Mouse (Mus musculus) forelimb bud, embryonic 11.5 days (tissue): ENCODE data around the gene Utf1.

Experiments used
- DNase-seq: peaks from one replicate; pipeline ENCODE4 v3.0.0-alpha.2; 2012; ENCODE audit warnings: low read depth, low spot score

Utf1 gene

GRCm38 (mm10) chr7:139937810-139938209, 5.8 kb upstream of the Utf1 start:
- DNase-seq, result no peak

- DNase-seq, result no peak
Observed at GRCm38 (mm10) chr7:139940476-139941209, 2.9 kb upstream of the Utf1 start.

DNA sequence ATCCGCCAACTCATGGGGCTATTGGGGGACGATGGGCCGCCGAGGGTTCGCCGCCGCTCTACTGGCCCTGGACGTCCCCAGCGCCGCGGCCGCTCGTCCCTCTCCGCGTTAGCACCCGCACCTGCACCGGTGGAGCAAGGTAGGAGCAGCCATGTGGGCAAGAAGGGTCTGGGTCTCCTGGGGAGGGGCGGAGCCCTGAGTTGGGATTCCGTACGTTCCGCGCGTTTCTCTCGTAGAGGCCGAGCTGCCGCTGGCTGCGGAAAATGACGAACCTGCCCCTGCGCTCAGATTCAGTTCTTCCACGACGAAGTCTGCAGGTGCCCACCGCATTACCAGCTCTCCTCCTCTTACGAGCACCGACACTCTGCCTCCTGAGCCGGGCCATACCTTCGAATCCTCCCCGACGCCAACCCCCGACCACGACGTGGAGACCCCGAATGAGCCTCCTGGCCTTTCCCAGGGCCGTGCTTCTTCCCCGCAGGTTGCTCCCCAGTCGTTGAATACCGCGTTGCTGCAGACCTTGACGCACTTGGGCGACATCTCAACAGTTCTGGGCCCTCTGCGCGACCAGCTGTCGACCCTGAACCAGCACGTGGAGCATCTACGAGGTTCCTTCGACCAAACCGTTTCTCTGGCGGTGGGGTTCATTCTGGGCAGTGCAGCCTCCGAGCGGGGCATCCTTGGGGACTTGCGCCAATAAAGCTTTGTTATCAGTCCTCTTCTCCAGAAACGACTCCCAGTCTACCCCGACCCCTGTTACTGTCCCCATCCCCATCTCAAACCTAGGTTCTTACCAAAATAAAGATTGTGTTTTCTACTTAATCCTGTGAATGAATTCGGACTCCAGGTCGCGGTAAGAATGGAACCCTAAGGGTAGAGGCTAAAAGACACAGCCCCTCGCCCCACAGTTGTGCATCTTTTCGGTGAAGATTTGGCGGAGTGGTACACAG, 977 bp downstream of the Utf1 start:
- DNase-seq, result no peak

GRCm38 (mm10) chr7:139945516-139945915, 1.9 kb downstream of the Utf1 start:
- DNase-seq, result no peak

- DNase-seq, result no peak
Observed at GRCm38 (mm10) chr7:139946032-139946431, 2.4 kb downstream of the Utf1 start.

GRCm38 (mm10) chr7:139949893-139950282, 6.3 kb downstream of the Utf1 start:
- DNase-seq, result peak; percentile 49

DNA sequence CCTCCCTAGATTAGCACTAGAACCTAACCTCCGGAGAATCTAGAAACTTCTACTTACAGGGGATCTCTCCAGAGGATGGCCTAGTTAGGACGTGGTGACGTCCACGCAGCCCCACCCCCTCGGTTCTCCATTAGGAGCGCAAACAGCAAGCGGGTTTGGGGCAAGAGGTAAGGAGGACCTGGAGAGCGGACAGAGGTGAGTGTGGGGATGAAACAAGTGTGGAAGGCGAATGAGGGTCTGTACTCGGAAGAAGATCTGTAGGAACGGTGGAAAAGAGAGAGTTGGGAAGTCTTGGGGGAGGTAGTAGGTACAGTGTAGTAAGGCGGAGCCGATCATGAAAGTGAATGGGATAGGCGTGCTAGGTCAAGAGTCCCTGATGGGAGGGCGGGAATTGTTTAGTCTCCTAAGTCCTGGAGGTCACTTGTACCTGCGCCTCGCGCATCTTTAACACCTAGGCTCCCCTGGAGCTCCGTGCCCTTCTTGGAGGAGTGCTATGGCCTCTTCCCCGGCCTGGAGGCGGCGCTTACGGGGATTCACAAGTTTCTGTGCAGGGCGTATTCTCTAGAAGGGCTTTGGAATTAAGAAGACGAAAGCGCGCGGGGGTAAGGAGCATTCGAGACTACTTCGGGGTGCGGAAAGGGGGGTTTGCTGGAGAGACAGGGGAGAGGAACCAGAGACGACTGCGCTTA, 6.8 kb downstream of the Utf1 start:
- peak; percentile 35 for DNase-seq

GRCm38 (mm10) chr7:139951079-139951478, 7.5 kb downstream of the Utf1 start:
- no peak for DNase-seq

GRCm38 (mm10) chr7:139951991-139952633, 8.5 kb downstream of the Utf1 start:
- no peak for DNase-seq

- no peak for DNase-seq
Observed at GRCm38 (mm10) chr7:139955505-139955904, 11.9 kb downstream of the Utf1 start.

DNA sequence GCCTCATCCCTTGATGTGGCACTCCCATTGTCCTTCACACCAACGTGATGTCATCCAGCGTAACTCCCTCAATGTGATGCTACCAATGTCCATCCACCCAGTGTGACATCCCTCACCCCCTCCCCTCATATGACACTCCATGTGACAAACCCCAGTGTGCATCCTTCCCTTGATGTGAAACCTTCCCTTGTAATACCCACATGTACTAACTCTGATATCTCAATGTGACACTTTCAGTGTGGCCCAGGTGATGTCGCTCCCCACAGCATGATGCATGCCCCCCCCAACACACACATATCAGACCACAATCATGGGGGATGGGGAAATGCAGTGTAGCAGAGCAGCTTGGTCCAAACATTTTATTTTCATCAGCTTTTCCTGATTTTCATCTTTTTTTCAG, 13.1 kb downstream of the Utf1 start:
- no peak for DNase-seq

- no peak for DNase-seq
Observed at GRCm38 (mm10) chr7:139957437-139957836, 13.8 kb downstream of the Utf1 start.

GRCm38 (mm10) chr7:139957958-139958357, 14.4 kb downstream of the Utf1 start:
- no peak for DNase-seq

- DNase-seq, result no peak
Observed at GRCm38 (mm10) chr7:139961141-139961540, 17.6 kb downstream of the Utf1 start.

DNA sequence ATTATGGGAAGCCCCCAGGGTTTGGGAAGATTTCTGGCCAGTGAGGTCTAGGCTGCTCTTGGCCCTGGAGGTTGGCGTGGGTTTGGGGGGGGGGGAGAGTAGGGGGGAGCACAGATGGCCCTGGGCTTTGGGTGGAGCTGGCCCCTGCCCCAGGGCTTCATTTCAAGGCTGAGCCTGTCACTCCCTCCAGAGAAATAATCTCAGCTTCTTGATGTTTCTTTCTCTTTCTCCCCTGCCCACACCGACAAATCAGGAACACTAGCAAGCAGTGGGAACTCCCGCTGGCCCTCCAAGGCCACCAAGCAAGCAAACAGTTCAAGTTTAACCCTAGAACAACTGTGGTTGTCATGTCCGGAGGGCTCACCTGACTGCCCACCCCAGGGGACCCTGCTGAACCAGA, 20.2 kb downstream of the Utf1 start:
- no peak for DNase-seq

- DNase-seq, result no peak
Observed at GRCm38 (mm10) chr7:139967175-139967574, 23.6 kb downstream of the Utf1 start.

DNA sequence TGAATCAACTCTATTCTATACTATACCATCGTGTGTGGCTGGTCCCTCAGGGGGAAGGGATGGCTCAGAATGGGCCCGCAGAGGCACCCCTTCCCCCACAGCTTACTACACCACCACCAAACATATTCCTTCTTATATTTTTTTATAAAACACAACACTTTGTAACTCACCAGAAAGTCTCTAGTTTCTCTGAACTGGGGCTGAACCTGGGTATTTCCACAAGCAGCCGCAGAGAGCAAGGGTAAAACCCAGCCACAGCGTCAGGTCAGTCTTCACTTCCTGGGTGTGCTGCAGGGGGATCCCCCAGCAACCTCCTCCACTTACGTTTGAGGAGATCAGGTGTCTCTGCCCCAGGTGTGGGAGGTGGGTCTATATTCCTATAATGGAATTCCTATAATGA, 24.8 kb downstream of the Utf1 start:
- DNase-seq, result no peak

DNA sequence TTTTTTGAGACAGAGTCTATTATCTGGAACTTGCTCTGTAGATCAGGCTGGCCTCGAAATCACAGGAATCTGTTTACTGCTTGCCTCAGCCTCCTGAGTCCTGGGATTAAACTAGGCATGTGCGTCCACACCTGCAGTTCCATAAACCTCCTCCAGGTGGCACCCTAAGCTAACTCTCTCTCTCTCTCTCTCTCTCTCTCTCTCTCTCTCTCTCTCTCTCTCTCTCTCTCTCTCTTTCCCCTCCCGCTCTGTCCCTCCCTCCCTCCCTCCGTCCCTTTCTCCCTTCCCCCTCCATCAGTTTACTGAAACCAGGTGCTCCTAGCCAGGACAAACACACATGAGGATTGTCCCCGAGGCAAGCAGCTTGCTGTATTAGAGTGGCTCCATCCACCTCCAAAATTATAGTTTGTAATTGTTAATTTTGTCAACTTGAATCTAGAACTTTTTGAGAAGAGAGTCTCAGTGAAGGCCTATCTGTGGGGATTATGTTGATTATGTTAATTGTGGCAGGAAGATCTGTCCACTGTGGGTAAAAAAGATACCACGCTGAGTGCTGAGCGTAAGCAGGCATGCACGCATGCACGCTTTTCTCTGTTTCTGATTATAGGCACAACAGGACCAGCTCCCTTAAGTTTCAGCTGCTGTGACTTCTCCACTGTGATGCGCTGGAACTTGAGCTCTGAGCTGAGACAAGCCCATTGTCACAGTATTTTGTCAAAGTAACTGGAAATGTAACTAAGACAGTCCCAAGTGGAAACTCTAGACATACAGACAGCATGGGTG, 25.9 kb downstream of the Utf1 start:
- peak; percentile 91 for DNase-seq

GRCm38 (mm10) chr7:139970216-139970919, 26.8 kb downstream of the Utf1 start:
- no peak for DNase-seq

- DNase-seq, result no peak
Observed at GRCm38 (mm10) chr7:139970979-139971378, 27.4 kb downstream of the Utf1 start.
